Mouse (Mus musculus) hindbrain, postnatal 0 days (tissue): ENCODE results near the gene Fbxw5. TPM values are rescaled to one million over a fixed set of nuclear protein-coding genes. Genes with fewer than 3 reads are reported as not detected.

Source experiments
- ATAC-seq: fragments of 200-750 bp; cut with Nextera tagmentation; 2 replicates; pipeline ENCODE4 v1.8.0; 2017; ENCODE audit warnings: mild to moderate bottlenecking, moderate TSS enrichment, moderate library complexity
- DNase-seq: peaks from one replicate; pipeline ENCODE4 v3.0.0-alpha.2; 2015; ENCODE audit warnings: low spot score
- H3K27ac ChIP-seq: fragments of 300-500 bp; sonication (generic); 2 replicates; pipeline ENCODE4 v1.5.1; 2014; ENCODE audit warnings: mild to moderate bottlenecking
- H3K27me3 ChIP-seq: fragments of 300-500 bp; sonication (generic); 2 replicates; pipeline ENCODE4 v1.6.1; 2014; ENCODE audit warnings: low read length, mixed read lengths; ENCODE audit not compliant: insufficient read depth
- H3K36me3 ChIP-seq: fragments of 300-500 bp; sonication (generic); 2 replicates; pipeline ENCODE4 v1.6.1; 2014; ENCODE audit warnings: low read length, mixed read lengths; ENCODE audit not compliant: insufficient read depth
- H3K4me1 ChIP-seq: fragments of 300-500 bp; sonication (generic); 2 replicates; pipeline ENCODE4 v1.6.1; 2014; ENCODE audit warnings: antibody characterized with exemption, low read length, mixed read lengths; ENCODE audit not compliant: insufficient read depth
- H3K4me2 ChIP-seq: fragments of 300-500 bp; sonication (generic); 2 replicates; pipeline ENCODE4 v1.6.1; 2014; ENCODE audit warnings: low read depth, mild to moderate bottlenecking, low read length, moderate library complexity, mixed read lengths
- H3K4me3 ChIP-seq: fragments of 300-500 bp; sonication (generic); 2 replicates; pipeline ENCODE4 v1.5.1; 2014; ENCODE audit warnings: low read length
- H3K9ac ChIP-seq: fragments of 300-500 bp; sonication (generic); replicated peaks from 2 replicates; pipeline ENCODE4 v1.6.1; 2014; ENCODE audit warnings: mild to moderate bottlenecking, low read length, moderate library complexity, mixed read lengths
- H3K9me3 ChIP-seq: fragments of 300-500 bp; sonication (generic); 2 replicates; pipeline ENCODE4 v1.6.1; 2016; ENCODE audit warnings: low read length, mixed read lengths
- CTCF ChIP-seq: IDR thresholded peaks from 2 replicates; pipeline ENCODE4 v1.5.1; 2016; ENCODE audit warnings: antibody characterized with exemption, control low read depth, low read depth
- WGBS: fragments of 180-500 bp; shearing (Covaris S2); extraction: QIAGEN DNeasy Blood & Tissue Kit; methylation state at CpG from one replicate; pipeline ENCODE4 v1.1.7; 2014; 5-methylcytosine and 5-hydroxymethylcytosine counted together
- polyA plus RNA-seq: library from polyadenylated mRNA; unstranded; fragments of >200 nt; fragmentation: Nextera tagmentation; extraction: Ambion mirVana; gene quantifications from 2 replicates; pipeline ENCODE4 v1.2.1, GENCODE M21; 2015
- total RNA-seq: library from RNA; depleted of rRNA; stranded (reverse); fragments of >200 nt; gene quantifications from 2 replicates; pipeline ENCODE4 v1.2.3, GENCODE M21; 2014

Fbxw5 gene
- total and polyA plus RNA-seq, 2 experiments from 2014 or later, result 102 to 140 TPM

- Histone ChIP-seq H3K4me2 (no peak overlapping the region), H3K9me3 (no peaks in the 10 kb centered on the region), H3K27me3 (no peaks in the 10 kb centered on the region), H3K27ac (peak overlapping the region; percentile 33; the same call in 1 of the 2 replicates), H3K4me1 (peaks cover 19% of the 10 kb centered on the region), H3K4me3 (no peak overlapping the region), H3K36me3 (no peaks in the 10 kb centered on the region), H3K9ac (no peak overlapping the region)
- no peak for TF ChIP-seq CTCF
- DNase-seq (peak; percentile 25), ATAC-seq (no peak)
- 50% methylated on average over 10 of the region's 10 CpGs for WGBS
Observed at GRCm38 (mm10) chr2:25465816-25466635, 34.5 kb upstream of the Fbxw5 start.

- Histone ChIP-seq H3K36me3 (no peaks in the 10 kb centered on the region), H3K27me3 (no peaks in the 10 kb centered on the region), H3K9ac (no peak overlapping the region), H3K4me2 (no peak overlapping the region), H3K4me3 (no peak overlapping the region), H3K4me1 (peaks cover 15% of the 10 kb centered on the region), H3K27ac (no peak overlapping the region), H3K9me3 (no peaks in the 10 kb centered on the region)
- 76% methylated on average over 14 of the region's 14 CpGs for whole genome bisulfite sequencing
- DNase-seq (no peak), ATAC-seq (no peak)
- no peak for TF ChIP-seq CTCF
Observed at GRCm38 (mm10) chr2:25467606-25468303, 32.8 kb upstream of the Fbxw5 start.

- H3K4me1 ChIP-seq, result peaks cover 15% of the 10 kb centered on the region
- no peak for TF ChIP-seq CTCF
- WGBS, result 63% methylated on average over 10 of the region's 10 CpGs
- 0 out of 2 replicates have a peak overlapping the region, but pooled peaks have one; percentile 7 for H3K4me2 ChIP-seq
- H3K36me3 ChIP-seq, result no peaks in the 10 kb centered on the region
- ATAC-seq (peak; percentile 75), DNase-seq (peak; percentile 86)
- H3K9ac ChIP-seq, result 0 out of 2 replicates have a peak overlapping the region, but pooled peaks have one; percentile 24
- no peaks in the 10 kb centered on the region for H3K9me3 ChIP-seq
- H3K27ac ChIP-seq, result peak overlapping the region; percentile 77
- H3K4me3 ChIP-seq, result no peak overlapping the region
- no peaks in the 10 kb centered on the region for H3K27me3 ChIP-seq
Observed at GRCm38 (mm10) chr2:25468962-25469915, 31.3 kb upstream of the Fbxw5 start.

DNA sequence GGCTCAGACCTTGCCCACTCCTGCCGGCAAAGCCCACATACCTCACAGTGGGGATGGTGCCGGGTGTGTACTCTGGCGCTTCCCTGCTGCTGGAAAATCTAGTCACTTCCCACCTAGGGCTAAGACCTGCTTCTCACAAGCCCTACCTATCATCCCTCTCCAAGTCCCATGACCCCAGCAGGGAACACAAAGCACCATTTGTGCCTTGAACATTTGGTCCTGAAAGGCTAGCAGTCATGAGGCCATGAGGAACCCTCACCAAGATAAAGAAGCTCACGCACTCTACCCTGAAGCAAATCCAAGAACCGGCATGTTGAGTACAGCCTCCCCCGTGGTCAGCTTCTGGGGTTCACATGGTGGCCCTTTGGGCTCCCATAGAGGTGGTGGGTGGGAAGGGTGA, 30.6 kb upstream of the Fbxw5 start, which contains the start of gene Ptgds:
Ptgds (minus strand) TSS at position 78 of the 400 bp plus-strand sequence.
- Histone ChIP-seq H3K27me3 (no peaks in the 10 kb centered on the region), H3K36me3 (no peaks in the 10 kb centered on the region), H3K4me1 (peaks cover 15% of the 10 kb centered on the region), H3K9me3 (no peaks in the 10 kb centered on the region), H3K9ac (0 out of 2 replicates have a peak within 1 kb of the TSS, but pooled peaks have one; percentile 24), H3K4me3 (no peak within 1 kb of the TSS), H3K27ac (peak within 1 kb of the TSS; percentile 77), H3K4me2 (0 out of 2 replicates have a peak within 1 kb of the TSS, but pooled peaks have one; percentile 7)
- TF ChIP-seq CTCF, result no peak
- no peak for ATAC-seq
- WGBS, result 61% methylated on average over 6 of the region's 6 CpGs
- DNase-seq, result no peak

- H3K4me1 ChIP-seq, result peaks cover 15% of the 10 kb centered on the region
- DNase-seq (no peak), ATAC-seq (no peak)
- no peaks in the 10 kb centered on the region for H3K27me3 ChIP-seq
- WGBS, result 75% methylated on average over 2 of the region's 2 CpGs
- no peak overlapping the region for H3K9ac ChIP-seq
- H3K36me3 ChIP-seq, result no peaks in the 10 kb centered on the region
- no peak overlapping the region for H3K4me3 ChIP-seq
- no peaks in the 10 kb centered on the region for H3K9me3 ChIP-seq
- no peak overlapping the region for H3K4me2 ChIP-seq
- TF ChIP-seq CTCF, result no peak
- no peak overlapping the region for H3K27ac ChIP-seq
Observed at GRCm38 (mm10) chr2:25472550-25472949, 28.0 kb upstream of the Fbxw5 start.

- Histone ChIP-seq H3K4me3 (no peak overlapping the region), H3K9ac (no peak overlapping the region), H3K4me1 (no peaks in the 10 kb centered on the region), H3K4me2 (no peak overlapping the region), H3K27me3 (no peaks in the 10 kb centered on the region), H3K27ac (no peak overlapping the region), H3K36me3 (no peaks in the 10 kb centered on the region), H3K9me3 (no peaks in the 10 kb centered on the region)
- TF ChIP-seq CTCF, result no peak
- no peak for DNase-seq
- 86% methylated on average over 8 of the region's 8 CpGs for WGBS
- ATAC-seq, result no peak
Observed at GRCm38 (mm10) chr2:25477541-25477940, 23.0 kb upstream of the Fbxw5 start.
